Mouse (Mus musculus) neural tube, embryonic 10.5 days (tissue): ENCODE measurements around the gene Lrig1.

Source experiments
- DNase-seq: peaks from one replicate; pipeline ENCODE4 v3.0.0-alpha.2; 2017; ENCODE audit warnings: low spot score; ENCODE audit errors: extremely low spot score

The Lrig1 gene

DNA sequence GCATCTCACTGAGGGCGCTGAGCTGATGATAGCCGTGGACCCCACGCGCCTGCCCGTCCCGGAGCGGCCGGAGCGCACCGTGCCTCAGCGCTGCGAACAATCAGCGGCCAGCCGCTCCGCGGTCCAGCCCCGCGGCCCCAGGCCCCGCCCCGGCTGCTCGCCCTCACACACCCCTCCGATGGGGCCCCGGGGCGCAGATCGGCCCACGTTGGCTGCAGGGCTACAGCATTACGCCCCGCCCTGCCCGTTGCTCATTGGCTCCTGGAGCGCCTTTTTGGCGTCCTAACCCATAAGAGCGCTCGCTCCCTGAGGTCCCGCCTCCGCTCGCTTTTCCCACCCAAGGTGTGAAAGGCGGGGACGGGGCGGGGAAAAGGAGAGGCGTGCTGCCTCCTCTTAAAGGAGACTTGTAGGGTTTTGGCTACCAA, at the start of gene Lrig1:
Gene Lrig1, minus strand, starts transcription at position 92 of the 425 bp plus-strand sequence.
- peak; percentile 97 for DNase-seq

DNA sequence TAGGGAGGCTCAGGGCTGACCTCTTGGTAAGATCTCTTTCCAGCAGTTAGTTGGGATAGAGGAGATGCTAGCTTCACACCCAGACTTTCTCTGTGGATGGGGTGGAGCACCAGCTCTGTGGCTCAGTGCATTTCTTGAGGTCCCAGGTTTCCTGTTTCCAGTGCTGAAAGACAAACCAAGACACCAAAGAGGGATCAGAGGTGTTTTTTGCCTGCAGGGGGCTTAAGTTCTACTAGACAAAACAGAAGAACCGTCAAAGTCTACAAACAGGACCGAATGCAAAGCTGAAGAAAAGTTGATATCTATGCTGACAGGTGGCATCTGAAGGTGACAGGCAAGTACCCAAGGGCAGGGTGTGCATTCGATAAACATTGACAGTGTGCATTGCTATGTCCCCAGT, 49.7 kb upstream of the Lrig1 start:
- DNase-seq, result no peak

DNA sequence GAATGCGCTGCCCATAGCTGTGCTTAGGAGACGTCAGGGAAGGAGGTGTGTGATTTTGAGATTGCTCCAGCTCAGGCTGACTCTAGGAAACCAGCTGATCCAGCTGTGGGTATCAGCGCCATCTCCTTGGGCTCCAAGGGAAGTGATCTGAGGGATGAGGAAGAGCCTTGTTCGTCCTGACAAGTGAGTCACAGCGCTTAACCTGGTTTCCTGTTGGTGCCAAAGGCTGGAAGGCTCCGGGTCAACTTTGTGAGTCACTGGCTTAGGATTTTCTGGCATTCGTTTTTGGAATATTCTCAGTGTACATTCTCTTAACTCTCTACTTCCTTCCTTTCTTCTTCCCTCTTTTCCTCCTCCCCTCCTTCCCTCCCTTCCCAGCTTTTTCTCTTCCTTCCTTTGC, 48.4 kb upstream of the Lrig1 start:
- DNase-seq, result no peak

DNA sequence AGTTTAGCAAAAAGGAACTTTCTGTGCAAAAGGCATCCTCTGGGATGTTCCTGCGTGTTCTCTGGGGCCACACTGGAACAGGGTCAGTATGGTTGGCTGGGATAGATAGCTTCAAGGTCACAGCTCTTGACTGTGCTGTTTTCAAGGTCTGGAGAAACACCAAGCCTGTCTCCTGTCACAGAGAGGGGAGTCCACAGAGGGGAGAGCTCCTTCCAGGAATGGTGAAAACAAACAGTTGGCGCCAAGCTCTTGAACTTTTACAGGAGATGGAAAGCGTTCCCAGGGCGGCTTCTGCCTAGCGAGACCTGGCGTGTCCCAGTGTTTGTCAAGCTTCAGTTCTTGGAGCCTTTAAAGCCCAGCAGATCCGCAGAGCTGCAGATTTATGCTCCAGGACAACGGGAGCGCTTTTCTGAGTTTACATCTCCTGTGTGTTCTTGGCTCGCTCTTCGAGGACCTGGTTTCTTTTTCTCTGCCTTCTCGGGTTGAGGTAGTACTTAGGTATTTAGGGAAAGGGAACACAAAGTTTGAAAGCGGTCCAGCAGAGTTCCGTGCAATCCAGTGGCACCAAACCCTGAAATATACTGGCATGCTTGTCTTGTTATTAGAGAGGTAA, 40.3 kb upstream of the Lrig1 start:
- DNase-seq, result no peak

DNA sequence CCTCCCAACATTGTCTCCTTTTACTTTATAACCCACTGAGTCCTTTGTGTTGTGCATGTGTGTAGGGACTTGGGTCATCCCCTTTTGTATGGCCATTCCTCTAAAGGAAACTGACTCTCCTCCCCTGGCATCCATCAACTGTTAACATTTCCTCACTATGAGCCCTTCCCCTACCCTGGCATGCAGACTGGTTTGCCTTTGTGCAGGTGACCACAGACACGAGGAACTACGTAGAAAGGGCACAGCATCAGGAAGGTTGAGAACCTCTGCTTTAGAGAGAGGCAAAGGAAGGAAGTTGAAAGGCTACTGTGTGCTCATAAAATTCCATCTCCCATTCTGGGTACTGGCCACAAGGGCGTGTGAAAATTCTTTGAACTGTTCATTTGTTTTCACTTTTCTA, 38.7 kb upstream of the Lrig1 start:
- no peak for DNase-seq

DNA sequence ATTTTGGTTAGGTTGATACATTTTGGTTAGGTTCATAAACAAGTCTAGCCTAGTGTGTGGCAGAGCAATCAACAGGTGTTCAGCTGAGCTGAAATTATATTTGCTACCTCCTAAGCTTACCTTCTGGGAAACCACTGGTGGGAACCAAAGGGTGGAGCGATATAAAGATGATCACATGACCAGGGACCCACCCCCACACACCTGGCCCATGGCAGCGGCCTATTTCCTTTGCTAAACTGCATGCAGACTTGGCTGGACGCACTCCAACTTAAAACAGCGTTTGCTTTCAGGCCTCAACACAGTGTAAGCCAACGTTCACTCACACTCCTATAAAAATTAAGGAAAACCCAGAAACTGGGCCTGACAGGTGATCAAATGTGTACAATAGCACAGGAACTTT, 33.9 kb upstream of the Lrig1 start:
- no peak for DNase-seq

DNA sequence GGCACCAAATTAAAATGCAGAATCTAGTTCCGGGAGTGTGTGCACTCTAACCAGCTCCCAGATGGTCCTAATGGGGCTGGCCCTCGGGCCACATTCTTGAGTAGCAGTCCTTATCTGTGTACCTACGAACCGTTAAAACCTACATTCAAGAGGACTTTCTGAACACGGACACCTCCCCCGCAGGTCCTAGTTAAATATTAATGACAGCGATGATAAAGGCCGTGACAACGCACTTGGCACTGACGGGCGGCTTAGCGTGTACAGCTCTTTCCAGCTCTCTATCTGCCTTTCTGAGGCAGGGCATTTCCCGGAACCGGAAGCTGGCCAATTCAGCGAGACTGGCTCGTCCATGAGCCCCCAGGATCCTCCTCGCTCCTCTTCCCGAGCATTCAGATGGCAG, 29.9 kb upstream of the Lrig1 start:
- no peak for DNase-seq

DNA sequence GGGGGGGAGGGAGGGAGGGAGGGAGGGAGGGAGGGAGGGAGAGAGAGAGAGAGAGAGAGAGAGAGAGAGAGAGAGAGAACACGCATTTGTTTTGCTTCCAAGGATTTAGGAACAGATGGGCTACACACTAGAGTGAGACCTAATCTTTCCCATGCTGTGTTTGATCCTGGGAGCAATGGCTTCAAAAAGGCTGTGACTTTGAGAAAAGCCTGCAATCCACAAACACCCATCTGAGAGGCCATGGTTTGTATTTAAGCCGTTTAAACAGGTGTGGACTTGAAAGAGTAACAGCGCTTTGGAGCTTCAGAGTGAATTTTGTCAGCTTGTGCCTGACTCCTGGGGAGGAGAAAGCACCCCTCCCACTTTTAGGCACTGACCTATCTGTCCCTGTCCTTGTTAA, 29.2 kb upstream of the Lrig1 start:
- DNase-seq, result no peak

DNA sequence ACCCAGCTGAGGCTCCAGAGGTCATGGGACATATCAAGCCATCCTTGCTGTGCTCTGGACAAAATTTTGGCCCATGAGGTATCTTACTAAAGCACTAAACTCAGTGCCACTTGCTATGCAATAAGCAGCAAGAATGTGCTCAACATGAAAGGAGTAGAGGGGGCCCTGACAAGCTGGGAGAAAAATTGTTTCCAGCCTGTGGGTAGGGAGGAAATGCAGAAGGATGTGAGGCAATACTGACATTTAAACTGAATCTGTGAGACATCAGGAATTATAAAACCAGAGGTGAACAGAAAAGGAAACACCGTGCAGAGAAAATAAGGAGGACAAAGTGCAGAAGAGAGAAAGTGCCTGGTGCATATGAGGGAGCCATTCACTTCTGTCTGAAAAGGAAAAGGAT, 24.7 kb upstream of the Lrig1 start:
- DNase-seq, result no peak

DNA sequence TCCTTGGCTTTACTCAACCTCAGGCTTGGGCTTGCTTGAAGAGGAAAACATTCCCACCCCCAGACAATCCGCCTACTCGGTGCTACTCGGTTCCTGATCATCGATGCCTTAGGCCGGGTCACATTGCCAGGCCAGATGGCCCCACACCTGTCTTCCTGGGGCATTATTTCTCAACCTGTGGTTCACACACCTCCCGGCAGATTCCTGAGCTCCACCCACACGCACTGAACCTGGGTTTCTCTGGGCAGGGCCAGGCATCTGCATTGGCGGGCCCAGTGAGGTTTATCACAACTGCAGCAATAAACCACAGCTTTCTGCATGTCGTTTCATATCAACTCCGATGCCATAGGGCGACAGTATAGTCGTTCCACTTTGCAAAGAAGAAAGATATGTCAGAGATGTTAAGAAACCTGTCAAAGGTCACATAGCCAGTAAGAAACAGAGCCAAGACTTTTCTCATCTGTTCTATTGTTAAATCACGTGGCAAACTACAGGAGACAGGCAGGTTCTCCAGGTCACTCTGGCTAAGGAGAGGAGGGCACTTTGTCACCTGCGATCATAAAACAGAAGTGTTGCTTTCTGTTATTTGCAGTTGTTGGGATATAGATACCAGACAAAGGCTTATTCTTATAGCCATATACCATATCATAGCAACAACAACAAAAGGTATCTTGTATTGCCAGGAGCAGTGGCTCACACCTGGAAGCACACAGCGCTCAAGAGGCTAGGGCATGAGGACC, 18.8 kb upstream of the Lrig1 start:
- no peak for DNase-seq

DNA sequence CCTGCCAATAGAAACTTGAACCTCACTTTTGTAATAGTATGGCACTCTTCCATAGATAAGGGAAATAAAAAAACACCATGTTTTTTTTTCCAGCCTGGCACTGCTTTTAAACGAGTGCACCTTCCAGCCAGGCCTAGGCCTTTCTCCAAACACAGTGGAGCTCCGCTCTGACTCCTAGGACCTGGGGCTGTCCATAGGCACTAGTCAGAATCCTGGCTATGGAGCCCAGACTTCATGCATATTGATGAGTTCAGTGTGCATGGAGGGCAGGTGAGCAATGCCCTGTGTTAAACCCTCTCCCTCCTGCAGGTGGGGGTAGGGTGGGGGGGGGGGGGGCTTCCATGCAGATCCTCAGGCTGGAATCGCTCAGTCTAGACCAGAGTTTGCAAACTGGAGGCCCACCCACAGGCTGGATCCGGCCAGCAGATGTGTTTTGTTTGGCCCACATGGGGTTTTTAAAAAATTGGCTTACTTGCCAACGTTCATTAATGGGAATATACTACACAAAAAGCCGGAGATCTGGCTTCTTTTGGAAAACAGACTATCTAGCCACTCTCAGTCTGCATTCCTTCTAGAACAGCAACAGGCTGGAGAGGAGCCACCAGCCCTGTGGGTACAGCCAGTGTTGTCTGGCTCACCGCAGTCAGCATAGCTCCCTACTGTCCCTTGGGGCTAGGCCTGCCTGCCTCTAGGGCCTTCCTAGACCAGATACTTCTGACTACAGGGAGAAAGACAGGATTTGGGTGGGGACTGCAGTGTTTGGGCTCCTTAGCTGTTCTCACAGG, 17.9 kb upstream of the Lrig1 start:
- no peak for DNase-seq

DNA sequence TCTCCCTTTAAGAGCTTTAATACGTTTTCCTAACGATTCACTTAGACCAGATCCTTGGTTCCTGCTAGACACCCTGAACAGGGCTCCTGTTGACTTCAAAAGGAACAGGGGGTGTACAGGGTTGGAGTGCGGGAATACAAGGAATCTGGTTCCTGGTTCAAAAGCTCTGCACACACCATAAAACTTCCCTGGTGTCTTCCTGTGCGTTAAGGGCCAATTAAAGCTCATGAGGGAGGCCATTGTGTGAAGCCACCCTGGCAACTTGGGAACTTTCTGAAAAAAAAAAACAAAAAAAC, 15.6 kb upstream of the Lrig1 start:
- DNase-seq, result no peak

DNA sequence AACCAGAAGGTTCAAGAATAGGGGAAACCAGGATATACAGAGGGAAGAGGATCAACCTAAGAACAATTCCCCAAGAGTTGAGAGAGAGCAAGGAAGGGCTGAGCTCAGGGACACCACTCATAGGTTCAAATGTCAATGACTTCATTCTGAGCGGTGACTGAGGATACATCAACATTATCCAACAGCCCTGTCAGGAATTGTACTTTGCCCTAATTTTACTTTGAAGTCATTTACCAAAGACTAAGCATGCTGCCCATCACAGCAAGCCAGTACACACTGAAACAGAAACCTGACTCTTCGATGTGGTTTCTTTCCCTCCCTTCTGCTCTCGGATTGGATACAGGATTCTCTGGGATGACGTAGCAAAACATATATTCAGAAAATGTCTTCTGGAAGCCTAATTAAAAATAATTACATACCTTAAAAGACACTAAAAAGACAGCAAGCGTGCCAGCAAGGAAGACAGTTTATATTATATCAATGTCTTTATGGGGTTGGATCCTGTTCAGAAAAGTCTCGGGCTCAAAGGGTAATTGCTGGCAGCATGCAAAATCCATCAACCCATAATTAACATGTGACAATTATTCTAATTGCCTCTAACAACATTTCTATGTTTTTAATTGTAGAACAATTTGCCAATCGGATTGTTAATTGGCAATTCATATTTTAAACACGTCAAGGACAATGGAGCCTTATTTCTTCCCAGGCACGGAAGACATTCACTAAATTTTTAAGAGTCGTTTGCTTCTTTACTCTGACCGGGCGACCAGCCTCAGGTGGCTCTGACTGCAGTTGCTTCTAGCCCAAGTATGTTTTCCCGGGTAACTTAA, 15.1 kb upstream of the Lrig1 start:
- DNase-seq, result no peak

DNA sequence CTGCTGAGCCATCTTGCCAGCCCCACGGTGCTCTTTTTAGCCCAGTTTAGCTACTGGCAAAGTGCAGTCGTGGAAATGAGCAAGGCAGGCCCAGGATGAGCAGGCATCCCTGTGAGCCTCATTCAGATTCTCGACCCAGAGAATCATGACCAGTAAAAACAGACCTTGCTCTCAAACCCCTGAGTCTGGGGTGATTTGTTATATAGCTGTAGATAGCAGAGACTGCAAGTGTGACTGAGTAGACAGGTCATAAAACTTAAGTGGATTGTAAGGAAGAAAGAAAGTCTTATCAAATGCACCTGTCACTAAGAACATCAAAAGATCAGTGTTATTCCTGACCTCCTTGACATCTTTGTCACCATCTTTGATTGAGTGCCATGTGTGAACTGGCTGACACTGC, 9.9 kb upstream of the Lrig1 start:
- DNase-seq, result no peak

DNA sequence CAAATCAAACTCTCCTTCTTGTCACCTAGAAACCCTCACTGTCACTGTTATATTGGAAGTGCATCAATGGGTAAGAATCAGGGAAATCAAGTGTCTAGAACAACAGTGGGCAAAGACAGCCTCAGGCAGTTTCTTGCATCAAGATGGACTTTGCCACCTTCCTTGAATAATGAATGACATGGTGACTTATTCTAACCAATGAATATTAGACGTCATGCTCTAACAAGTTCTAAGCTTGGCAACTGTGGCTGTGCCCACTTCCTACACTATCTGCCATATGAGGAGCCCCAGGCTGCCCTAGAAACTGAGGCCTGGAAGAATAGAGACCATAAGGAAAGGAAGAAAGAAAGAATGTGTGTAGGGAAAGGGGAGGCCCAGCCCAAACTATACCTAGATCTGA, 9.2 kb upstream of the Lrig1 start:
- DNase-seq, result no peak

DNA sequence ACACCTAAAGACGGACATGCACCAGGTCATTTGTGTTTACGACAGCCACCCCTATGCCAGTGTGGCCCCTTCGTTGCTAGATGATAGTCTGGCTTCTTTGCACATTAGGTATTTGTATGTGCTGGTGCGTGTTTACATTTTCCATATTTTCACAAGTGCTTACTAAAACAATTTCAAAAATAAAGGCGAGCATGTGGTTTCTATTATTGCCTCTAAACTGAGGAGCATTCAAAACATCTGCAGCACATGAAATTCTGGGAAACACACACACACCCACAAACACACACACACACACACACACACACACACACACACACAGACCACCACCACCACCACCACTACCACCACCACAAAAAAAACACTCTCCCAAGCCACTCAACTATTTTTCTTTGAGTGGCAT, 7.3 kb upstream of the Lrig1 start:
- DNase-seq, result no peak

DNA sequence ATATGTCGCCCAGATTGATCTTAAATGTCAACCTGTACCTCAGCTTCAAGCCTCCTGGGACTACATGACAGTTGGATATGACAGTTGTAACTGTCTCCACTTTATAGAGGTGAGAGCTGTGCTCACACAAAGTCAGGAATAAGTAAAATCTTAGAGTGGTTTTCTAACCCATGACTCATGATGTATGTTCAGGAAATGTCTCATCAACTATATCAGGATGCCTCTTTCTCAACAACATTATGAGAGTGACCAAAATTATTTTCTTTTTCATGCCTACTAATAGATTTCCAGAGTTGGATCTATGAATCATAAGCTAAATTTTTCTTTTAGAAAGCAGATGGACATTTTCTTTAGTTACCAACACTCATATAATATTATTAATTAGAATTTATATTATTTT, 6.0 kb upstream of the Lrig1 start:
- DNase-seq, result no peak

DNA sequence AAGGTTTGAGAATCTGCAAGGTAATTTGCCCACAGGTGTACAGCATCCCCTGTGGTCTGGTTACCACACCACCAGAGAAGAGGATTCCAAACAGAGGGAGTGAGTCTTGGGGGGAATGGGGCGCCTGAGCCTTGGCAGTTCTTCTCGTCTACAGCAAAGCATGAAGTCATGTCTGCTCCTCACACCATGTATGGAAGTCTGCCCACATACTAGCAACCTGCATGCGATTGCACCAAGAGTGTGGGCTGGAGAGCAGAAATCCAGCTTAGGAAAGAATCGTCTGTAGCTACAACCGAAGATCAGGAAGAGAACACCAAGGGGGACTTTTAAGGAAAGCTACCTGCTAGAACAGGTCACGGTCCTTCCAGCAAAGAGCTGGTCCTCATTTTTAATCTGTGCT, 3.0 kb upstream of the Lrig1 start:
- DNase-seq, result no peak

DNA sequence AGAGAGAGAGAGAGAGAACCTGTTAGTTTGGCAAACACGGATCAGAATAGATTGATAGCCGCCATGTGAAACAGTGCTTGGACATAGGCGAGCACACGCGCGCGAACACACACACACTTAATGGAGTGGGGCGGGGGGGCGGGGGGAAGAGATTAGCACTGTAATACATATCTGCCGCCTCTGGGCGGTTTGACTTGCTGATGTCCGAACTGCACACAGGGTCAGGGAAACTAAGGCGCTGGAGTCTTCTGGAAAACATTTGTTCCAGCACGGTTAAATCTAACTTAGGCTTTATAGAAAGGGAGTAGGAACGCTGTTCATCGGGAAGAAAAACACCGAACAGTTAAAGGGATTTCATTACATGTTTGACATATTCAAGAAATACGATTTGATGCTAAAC, 1.1 kb upstream of the Lrig1 start:
- no peak for DNase-seq

DNA sequence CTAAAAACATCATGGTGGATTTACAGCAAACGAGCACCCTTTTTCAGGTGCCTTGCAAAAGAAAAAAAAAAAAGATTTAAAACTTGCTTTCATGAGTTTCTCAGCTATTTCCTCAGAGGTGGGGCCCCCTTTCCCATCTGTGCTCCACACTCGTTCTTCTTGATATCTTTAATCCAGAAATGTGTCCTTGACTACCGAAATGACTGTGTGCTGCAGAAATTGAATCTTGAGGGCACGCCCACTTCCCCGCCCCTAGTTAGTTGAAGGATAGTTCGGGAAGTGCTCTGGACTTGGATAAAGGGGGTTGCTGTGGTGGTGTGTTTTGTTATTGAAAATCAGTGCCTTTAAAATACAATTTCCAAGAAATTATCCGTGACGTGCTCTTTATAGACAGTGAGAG, 654 bp upstream of the Lrig1 start:
- DNase-seq, result peak; percentile 62

DNA sequence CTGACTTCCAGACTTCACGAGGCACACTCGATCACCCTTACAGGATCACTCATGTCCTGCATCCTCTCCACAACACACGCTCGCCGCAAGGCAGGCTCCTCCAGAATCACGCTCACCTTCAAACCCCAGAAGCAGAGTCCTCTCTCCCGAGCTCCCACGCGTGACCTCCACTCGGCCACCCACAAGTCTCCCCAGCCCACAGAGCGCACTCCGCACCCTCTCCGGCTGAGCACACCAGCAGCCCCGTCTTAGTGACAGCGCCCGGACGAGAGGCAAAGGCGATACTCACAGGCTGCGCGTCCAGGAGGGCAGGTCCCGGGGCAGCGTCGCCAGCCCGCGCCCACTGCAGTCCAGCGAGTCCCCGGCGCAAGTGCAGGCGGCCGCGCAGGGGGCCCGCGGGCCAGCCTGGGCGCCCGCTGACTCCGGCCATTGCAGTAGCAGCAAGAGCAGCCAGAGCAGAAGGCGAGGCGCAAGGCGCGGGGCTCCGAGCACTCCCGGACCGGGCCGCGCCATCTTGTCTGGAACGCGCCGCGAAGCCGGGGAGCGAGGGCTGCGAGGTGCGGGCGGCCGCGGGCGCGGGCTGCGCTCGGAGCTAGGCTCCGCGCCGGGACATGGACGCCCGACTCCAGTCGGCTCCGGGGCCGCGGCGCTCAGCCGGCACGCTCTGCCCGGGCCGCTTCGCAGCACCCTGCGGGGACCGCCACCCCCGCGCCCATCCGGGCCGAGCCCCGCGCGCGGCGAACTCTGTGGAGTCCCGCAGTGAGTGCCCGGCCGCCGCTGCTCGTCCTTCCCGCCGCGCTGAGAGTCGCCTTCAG, 578 bp downstream of the Lrig1 start:
- DNase-seq, result peak; percentile 74
